Mouse (Mus musculus): Measurements from ENCODE around the gene Tns1. TPM values are rescaled to one million over a fixed set of nuclear protein-coding genes. Genes with fewer than 3 reads are reported as not detected.
A peak's percentile ranks its signal among the peaks of the same experiment; 100 is the strongest.
"Not testable (repeated sequence)": the region's sequence is repeated elsewhere in the genome, so short reads cannot be mapped to it uniquely, and the experiment has no call there.

Tns1 gene
- total RNA-seq, 2 experiments from 2014 or later = 284 to 309 TPM

DNA sequence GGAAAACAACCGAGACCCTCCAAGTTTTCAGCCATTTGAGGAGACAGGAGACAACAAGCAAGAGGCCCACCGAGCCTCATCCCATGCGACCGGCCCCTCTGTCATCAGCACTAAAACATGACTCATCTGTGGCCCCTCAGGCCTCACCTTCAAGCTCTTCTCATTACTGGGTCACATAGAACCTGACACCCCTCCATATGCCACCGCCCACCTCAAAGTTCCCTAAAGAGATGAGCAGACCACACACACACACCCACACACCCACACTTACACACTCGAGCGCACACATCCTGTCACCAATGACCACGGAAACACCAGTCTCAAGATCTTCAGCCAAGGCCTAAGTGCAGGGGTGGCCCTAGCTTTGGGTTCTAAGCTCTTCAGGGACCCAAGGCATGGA is 213.5 kb downstream of the Tns1 start:
- peak; percentile 6 for DNase-seq

DNA sequence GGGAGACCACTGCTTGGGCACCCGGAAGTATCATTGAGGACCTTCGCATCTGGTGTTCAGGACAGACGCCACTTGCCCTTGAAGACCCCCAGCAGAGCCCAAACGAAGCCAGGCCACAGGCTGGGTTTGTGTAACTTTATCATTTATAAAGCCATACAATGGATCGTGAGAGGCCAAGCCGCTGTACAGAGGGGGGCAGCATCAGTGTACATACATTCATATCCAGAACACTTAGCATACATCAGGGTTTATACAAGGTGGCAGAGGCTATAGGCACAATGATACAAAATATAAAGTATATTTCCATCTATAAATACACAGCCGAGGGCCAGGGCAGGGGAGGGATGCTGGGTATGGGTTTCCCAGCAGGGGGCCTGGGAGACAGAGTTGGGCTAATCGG is 214.1 kb downstream of the Tns1 start:
- peak; percentile 3 for DNase-seq

DNA sequence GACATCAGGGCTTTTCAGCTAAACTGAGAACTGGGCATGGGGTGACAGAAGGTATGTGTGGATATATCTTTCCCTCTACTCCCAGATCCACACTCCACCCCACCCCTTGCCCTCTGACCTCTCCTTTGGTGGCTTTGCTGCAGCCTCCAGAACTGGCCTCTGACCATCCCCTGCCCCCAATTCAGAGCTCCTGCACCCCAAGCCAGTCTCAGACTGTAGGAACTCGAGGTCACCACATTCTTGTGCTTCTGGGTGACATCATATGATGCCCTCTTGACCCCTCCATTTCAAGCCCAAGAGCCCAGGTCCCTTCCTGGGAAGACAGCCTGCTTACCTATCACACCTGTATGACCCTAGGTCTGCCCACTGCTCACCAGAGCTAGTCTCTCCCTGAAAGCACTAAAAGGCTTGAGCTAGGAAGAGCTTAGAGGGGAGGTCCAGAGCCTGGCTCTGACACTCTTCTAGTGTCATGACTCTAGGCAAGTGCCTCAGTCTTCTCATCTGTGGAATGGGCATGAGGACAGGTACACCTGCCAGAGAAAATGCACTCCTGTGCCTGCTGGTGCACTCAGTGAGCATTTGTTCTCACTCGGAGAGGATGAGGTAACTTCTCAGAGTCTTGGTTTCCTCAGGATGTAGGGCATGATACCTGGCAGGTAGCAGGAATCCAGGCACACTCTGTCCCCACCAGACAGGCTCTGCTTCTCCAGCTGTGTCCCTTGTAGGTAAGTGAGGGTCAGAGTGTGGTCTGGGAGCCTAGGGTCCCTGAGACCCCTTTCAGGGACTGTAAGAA is 214.9 kb downstream of the Tns1 start:
- peak; percentile 12 for DNase-seq

GRCm38 (mm10) chr1:73908081-73908960 is 215.9 kb downstream of the Tns1 start:
- peak; percentile 36 for DNase-seq

DNA sequence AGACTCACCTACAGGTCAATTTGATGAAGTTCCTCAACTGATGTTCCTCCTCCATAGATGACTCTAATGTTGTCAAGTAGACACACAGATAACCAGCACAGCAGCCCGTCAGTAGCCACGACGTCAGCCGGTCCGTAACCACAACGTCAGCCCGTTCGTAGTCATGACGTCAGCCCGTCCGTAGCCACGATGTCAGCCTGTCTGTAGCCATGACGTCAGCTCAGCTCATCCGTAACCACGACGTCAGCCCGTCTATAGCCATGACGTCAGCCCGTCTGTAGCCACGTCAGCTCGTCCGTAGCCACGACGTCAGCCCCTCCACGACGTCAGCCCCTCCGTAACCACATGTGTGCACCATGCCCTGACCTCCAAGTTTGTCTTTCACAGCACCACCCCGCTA is 217.1 kb downstream of the Tns1 start:
- DNase-seq = no peak

GRCm38 (mm10) chr1:73906376-73906775 is 217.9 kb downstream of the Tns1 start:
- DNase-seq = no peak

GRCm38 (mm10) chr1:73905811-73906190 is 218.4 kb downstream of the Tns1 start:
- no peak for DNase-seq

DNA sequence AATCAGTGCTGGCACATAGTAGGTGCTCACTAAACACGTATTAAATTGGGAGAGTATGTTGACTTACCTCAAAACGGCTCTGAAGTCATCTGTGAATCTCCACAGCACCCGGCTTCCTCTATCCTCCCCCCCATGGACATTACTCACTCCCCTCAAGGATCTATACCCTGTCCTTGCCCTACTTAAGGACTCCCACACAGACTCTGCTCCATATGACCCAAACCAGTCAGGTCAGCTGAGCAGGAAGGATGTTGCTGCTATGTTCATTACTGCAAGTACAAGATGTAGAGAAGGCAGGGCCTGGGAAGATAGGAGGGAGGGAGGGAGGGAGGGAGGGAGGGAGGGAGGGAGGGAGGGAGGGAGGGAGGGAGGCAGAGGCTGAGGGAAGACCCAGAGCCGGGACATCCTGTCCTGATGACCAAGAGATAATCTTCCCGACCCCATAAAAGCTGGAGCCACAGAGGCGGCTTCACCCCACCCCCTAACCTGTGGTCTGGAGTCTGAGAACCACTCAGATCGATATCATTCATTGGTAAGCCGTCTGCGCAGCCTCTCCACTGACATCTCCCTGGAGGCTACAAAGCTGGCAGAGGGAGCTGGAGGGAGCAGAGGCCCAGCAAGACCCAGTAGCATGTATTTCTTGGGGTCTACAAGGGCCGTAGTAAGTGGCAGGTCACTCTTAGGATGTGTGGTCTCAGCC is 219.0 kb downstream of the Tns1 start:
- DNase-seq = no peak

DNA sequence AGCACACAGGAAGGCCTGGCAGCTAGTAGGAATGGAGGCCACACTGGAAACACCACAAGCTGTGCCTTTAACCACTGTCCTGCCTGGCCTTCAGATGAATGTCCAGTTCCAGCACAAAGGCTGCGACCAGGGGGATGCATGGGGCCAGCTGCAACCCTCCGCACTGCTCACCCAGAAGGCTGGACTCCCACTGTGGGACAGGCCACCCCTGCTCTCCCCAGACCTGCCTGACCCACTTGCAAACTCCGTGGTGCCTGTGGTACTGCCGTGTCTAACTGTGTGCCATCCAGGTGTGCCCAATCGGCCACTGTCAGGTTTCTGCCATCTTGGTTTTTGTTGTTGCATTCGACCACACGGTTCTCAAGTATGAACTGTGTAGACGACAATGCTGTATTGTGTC is 219.6 kb downstream of the Tns1 start:
- no peak for DNase-seq

GRCm38 (mm10) chr1:73903035-73903434 is 221.2 kb downstream of the Tns1 start:
- DNase-seq = no peak

DNA sequence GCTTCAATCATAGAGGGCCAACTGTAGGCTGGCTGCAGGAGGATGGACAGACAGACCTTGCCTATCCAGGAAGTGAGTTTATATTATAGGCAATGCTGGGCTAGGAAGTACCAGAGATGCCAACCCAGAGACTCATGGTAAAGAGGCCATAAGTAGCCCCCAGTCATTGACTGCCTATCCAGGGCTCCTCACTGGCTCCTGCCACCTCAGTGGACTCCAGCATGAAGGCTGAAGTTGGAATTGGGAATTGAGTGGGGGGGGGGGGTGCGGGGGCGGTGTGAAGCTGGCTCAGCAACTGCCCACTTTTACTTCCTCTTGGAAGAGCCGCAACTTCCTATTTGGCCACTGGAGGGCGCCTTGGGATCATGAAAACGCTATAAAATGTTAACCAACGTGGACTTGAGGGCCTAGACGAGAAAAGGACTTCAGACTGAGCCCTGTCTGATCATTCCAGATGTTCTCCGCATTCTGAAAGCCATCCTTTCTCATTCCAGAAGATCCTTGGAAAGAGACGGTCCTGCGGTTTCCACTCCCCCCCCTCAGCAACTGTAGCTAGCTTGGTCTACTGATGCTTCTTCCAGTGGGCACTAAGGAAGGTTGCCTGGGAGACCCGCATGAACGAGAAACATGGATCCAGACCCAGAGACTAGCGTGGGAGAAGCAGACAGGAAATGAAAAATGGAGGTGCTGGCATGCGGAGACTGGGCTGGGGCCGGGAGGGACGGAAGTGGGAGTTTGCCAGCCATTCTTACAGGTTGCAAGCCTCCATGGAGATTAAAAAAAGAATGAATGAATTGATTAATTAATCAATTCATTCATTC is 221.9 kb downstream of the Tns1 start:
- peak; percentile 82 for DNase-seq

GRCm38 (mm10) chr1:73901496-73901899 is 222.8 kb downstream of the Tns1 start:
- peak; percentile 86 for DNase-seq

DNA sequence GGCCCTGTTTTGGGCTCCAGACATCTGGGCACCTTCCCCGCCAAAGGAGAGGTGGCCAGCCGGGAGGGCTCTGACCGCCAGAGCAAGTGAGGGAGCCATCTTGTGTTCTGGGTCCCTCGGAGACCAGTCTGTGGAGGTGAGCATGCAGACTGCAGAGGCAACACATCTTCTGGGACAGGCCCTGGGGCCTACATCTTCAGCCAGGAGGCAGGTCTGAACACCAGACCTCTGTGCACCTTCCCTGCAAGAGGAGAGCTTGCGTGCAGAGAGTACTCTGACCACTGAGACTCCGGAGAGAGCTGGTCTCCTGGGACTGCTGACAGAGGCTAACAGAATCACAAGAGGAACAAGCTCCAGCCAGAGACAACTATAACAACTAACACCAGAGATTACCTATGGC is 228.8 kb downstream of the Tns1 start:
- not testable (repeated sequence) for DNase-seq

DNA sequence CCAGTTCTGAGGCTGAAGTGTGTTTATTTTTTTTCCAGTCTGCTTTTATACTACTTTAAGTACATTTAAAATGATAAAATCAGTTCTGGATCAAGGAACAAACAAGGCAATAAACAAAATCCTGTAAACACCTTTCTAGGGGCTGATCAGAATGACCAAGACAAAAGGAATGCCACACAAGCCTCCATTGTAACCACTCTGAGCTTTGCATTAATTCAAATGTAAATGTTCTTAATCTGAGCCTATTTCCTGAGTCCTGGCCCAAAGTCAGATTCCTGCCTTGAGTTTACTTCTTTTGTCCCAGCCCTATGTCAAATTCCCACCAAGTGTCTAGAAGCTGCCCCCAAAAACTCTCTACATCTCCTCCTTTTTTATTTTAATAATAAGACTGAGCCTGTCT is 243.5 kb downstream of the Tns1 start:
- no peak for DNase-seq

DNA sequence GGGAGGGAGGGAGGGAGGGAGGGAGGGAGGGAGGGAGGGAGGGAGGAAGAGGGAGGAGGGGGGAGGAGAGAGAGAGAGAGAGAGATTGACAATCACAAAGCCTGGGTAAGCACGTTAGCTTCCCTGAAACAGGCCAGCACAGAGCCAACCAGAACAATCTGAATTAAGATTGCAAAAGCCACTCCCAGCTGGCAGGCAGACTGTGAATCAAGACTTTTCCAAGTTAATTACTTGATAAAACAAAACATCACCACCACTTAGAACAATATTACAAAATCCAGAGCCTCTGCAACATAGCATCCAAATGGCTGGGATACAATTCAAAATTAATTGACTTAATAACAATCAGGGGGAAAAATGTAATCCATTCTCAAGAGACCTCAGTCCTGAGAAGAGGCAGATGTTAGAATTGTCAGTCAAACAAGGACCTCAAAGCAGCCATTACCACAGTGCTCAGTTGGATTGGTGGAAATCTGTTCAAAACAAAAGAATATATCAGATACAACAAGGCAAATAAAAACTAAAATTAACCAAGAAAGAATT is 248.5 kb downstream of the Tns1 start:
- DNase-seq = no peak

GRCm38 (mm10) chr1:73864314-73864713 is 259.9 kb downstream of the Tns1 start:
- no peak for DNase-seq

- DNase-seq = no peak
These were observed 261.2 kb downstream of the Tns1 start for GRCm38 (mm10) chr1:73863074-73863431.

- DNase-seq = peak; percentile 79
These were observed 261.8 kb downstream of the Tns1 start for GRCm38 (mm10) chr1:73862323-73863073.

DNA sequence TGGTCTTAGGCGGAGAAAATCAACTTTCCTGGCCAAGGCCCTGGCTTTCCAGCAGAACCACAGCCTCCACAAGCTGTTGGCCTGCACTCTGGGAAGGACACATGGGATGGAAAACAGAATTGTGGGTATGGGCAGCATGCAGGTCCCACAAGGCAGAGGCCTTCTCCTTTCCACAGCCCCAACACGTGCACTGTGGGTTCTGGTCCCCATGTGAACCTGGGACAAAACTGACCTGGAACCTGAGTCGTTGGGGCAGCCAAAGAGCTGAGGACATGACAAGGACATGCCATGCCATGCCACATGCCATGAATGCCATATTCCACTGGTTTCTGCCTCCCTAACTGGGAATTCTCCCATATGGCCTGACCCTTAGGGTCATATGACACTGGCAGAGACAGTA is 263.8 kb downstream of the Tns1 start:
- no peak for DNase-seq

Measured in adrenal gland, postnatal 10 days (tissue).